Mouse (Mus musculus) cerebellum, postnatal 4 days (tissue): Measurements from ENCODE around the gene Eci1.
"Not testable (repeated sequence)": the region's sequence is repeated elsewhere in the genome, so short reads cannot be mapped to it uniquely, and the experiment has no call there.

ENCODE experiments used
- DNase-seq, 2 experiments: peaks; one replicate each; pipeline ENCODE4 v3.0.0; 2022; ENCODE audit warnings: low spot score in 2 of 2, mixed read lengths in 1 of 2

The Eci1 gene

GRCm38 (mm10) chr17:24426471-24427169 is at the start of gene Eci1:
Gene Eci1 (plus strand): TSS chr17:24426641.
- DNase-seq: peak; percentile 82 to 91

- DNase-seq: no peak
Measured at GRCm38 (mm10) chr17:24378496-24378895, 47.9 kb upstream of the Eci1 start.

- DNase-seq: no peak
Measured at GRCm38 (mm10) chr17:24383789-24384188, 42.7 kb upstream of the Eci1 start.

- no peak for DNase-seq
Measured at GRCm38 (mm10) chr17:24388711-24389110, 37.7 kb upstream of the Eci1 start.

GRCm38 (mm10) chr17:24389865-24390264 is 36.6 kb upstream of the Eci1 start:
- DNase-seq: peak in 1 of 2 experiments; percentile 50

GRCm38 (mm10) chr17:24391149-24391548 is 35.3 kb upstream of the Eci1 start:
- peak in 1 of 2 experiments; percentile 22 for DNase-seq

- no peak for DNase-seq
Measured at GRCm38 (mm10) chr17:24393527-24393926, 32.9 kb upstream of the Eci1 start.

- DNase-seq: no peak
Measured at GRCm38 (mm10) chr17:24394456-24394855, 32.0 kb upstream of the Eci1 start.

- DNase-seq: no peak
Measured at GRCm38 (mm10) chr17:24402371-24402770, 24.1 kb upstream of the Eci1 start.

GRCm38 (mm10) chr17:24407116-24407803 is 19.2 kb upstream of the Eci1 start:
- DNase-seq: no peak

- no peak for DNase-seq
Measured at GRCm38 (mm10) chr17:24413557-24414211, 12.8 kb upstream of the Eci1 start.

- peak; percentile 87 to 95 for DNase-seq
Measured at GRCm38 (mm10) chr17:24414230-24414976, 12.0 kb upstream of the Eci1 start, which contains the start of gene Rnps1. Gene Rnps1 (plus strand): TSS chr17:24414565.

- no peak for DNase-seq
Measured at GRCm38 (mm10) chr17:24415011-24415410, 11.4 kb upstream of the Eci1 start.

- no peak for DNase-seq
Measured at GRCm38 (mm10) chr17:24416051-24416652, 10.3 kb upstream of the Eci1 start.

GRCm38 (mm10) chr17:24423114-24423513 is 3.3 kb upstream of the Eci1 start:
- DNase-seq: no peak

GRCm38 (mm10) chr17:24424489-24424888 is 2.0 kb upstream of the Eci1 start:
- no peak for DNase-seq

GRCm38 (mm10) chr17:24425326-24425725 is 1.1 kb upstream of the Eci1 start:
- not testable (repeated sequence) for DNase-seq

- no peak for DNase-seq
Measured at GRCm38 (mm10) chr17:24425905-24426304, 536 bp upstream of the Eci1 start.

- no peak for DNase-seq
Measured at GRCm38 (mm10) chr17:24427170-24427557, 723 bp downstream of the Eci1 start.

- DNase-seq: no peak
Measured at GRCm38 (mm10) chr17:24429201-24429983, 3.0 kb downstream of the Eci1 start.

GRCm38 (mm10) chr17:24437016-24437415 is 10.6 kb downstream of the Eci1 start:
- no peak for DNase-seq
